Mouse (Mus musculus) E14TG2a.4 (cell line): ENCODE results near the gene Rbfox1.

Experiments
- CTCF ChIP-seq: conservative IDR thresholded peaks from 2 replicates; pipeline ENCODE4 v1.5.1; 2014; ENCODE audit warnings: low read length
- NANOG ChIP-seq: IDR thresholded peaks from 2 replicates; pipeline ENCODE4 v1.6.1; 2014; ENCODE audit warnings: borderline replicate concordance, low read length, mixed read lengths

GRCm38 (mm10) chr16:6829892-6830524 lies 944.9 kb downstream of the Rbfox1 start:
- TF ChIP-seq CTCF (no peak), NANOG (no peak)
